Mouse (Mus musculus): ENCODE measurements at regions not wholly inside any gene's neighbourhood (a gene's known extent, or its start where the extent isn't known, plus 50 kb on each side); places are given as distances from the start of the nearest gene placed in this dataset.

GRCm38 (mm10) chr1:105116231-105116630 is 240.3 kb downstream of the Rnf152 start:
- DNase-seq, result no peak

- DNase-seq, result no peak
These were observed 241.1 kb downstream of the Rnf152 start for GRCm38 (mm10) chr1:105115391-105115790.

- DNase-seq, result no peak
These were observed 241.7 kb downstream of the Rnf152 start for GRCm38 (mm10) chr1:105114835-105115234.

GRCm38 (mm10) chr1:105112762-105113525 is 243.6 kb downstream of the Rnf152 start:
- DNase-seq, result no peak

GRCm38 (mm10) chr1:105111236-105111635 is 245.3 kb downstream of the Rnf152 start:
- peak; percentile 19 to 27 for DNase-seq

- DNase-seq, result no peak
These were observed 245.8 kb downstream of the Rnf152 start for GRCm38 (mm10) chr1:105110581-105111210.

- DNase-seq, result no peak
These were observed 248.7 kb downstream of the Rnf152 start for GRCm38 (mm10) chr1:105107836-105108235.

GRCm38 (mm10) chr1:105107257-105107656 is 249.3 kb downstream of the Rnf152 start:
- DNase-seq, result no peak

- DNase-seq, result no peak
These were observed 251.3 kb downstream of the Rnf152 start for GRCm38 (mm10) chr1:105105211-105105610.

- DNase-seq, result no peak
These were observed 261.4 kb downstream of the Rnf152 start for GRCm38 (mm10) chr1:105095091-105095490.

- peak; percentile 27 to 49 for DNase-seq
These were observed 262.0 kb downstream of the Rnf152 start for GRCm38 (mm10) chr1:105094500-105094899.

- DNase-seq, result no peak
These were observed 262.6 kb downstream of the Rnf152 start for GRCm38 (mm10) chr1:105093875-105094274.

- no peak for DNase-seq
These were observed 263.5 kb downstream of the Rnf152 start for GRCm38 (mm10) chr1:105093012-105093411.

GRCm38 (mm10) chr1:105092309-105092904 is 264.1 kb downstream of the Rnf152 start:
- DNase-seq, result peak in 1 of 2 experiments; percentile 41

GRCm38 (mm10) chr1:105088765-105089520 is 267.6 kb downstream of the Rnf152 start:
- no peak for DNase-seq

- DNase-seq, result no peak
These were observed 268.9 kb downstream of the Rnf152 start for GRCm38 (mm10) chr1:105087623-105088022.

GRCm38 (mm10) chr1:105084556-105084955 is 272.0 kb downstream of the Rnf152 start:
- peak in 1 of 2 experiments; percentile 28 for DNase-seq

- no peak for DNase-seq
These were observed 272.9 kb downstream of the Rnf152 start for GRCm38 (mm10) chr1:105083551-105084103.

GRCm38 (mm10) chr1:105082823-105083550 is 273.5 kb downstream of the Rnf152 start:
- DNase-seq, result no peak

- DNase-seq, result no peak
These were observed 274.6 kb downstream of the Rnf152 start for GRCm38 (mm10) chr1:105081942-105082341.

- no peak for DNase-seq
These were observed 277.1 kb downstream of the Rnf152 start for GRCm38 (mm10) chr1:105079437-105079836.

- no peak for DNase-seq
These were observed 280.8 kb downstream of the Rnf152 start for GRCm38 (mm10) chr1:105075728-105076127.
